Mouse (Mus musculus): Measurements from ENCODE around the gene Zfp91. TPM values are rescaled to one million over a fixed set of nuclear protein-coding genes. Genes with fewer than 3 reads are reported as not detected.
A peak's percentile ranks its signal among the peaks of the same experiment; 100 is the strongest.

Zfp91 gene
- polyA plus RNA-seq, 1 experiment from 2014 or later = 15.4 TPM

- Histone ChIP-seq H3K4me3 (replicated peaks) (no peak overlapping the region), H3K27ac (no peak overlapping the region), H3K27me3 (replicated peaks) (no peaks in the 10 kb centered on the region), H3K9ac (no peak overlapping the region), H3K4me1 (replicated peaks) (no peaks in the 10 kb centered on the region), H3K9me3 (no peaks in the 10 kb centered on the region), H3K36me3 (no peaks in the 10 kb centered on the region), H3K4me2 (replicated peaks) (no peak overlapping the region)
- peak; percentile 51; the same call in 1 of the 2 replicates for ATAC-seq
- 72% methylated on average over 1 of the region's 1 CpGs for WGBS
These were observed 8.3 kb upstream of the Zfp91 start for GRCm38 (mm10) chr19:12804237-12804636.

- H3K27ac ChIP-seq = no peak overlapping the region
- no peaks in the 10 kb centered on the region for H3K27me3 ChIP-seq (replicated peaks)
- no peak overlapping the region for H3K4me3 ChIP-seq (replicated peaks)
- no peak overlapping the region for H3K4me2 ChIP-seq (replicated peaks)
- no peak overlapping the region for H3K9ac ChIP-seq
- H3K36me3 ChIP-seq = no peaks in the 10 kb centered on the region
- no peaks in the 10 kb centered on the region for H3K9me3 ChIP-seq
- 79% methylated on average over 3 of the region's 3 CpGs for WGBS
- no peaks in the 10 kb centered on the region for H3K4me1 ChIP-seq (replicated peaks)
- ATAC-seq = no peak
These were observed 6.9 kb upstream of the Zfp91 start for GRCm38 (mm10) chr19:12802830-12803229.

- H3K4me2 ChIP-seq (replicated peaks) = no peak overlapping the region
- 64% methylated on average over 3 of the region's 3 CpGs for WGBS
- H3K4me1 ChIP-seq (replicated peaks) = no peaks in the 10 kb centered on the region
- H3K4me3 ChIP-seq (replicated peaks) = no peak overlapping the region
- H3K27me3 ChIP-seq (replicated peaks) = no peaks in the 10 kb centered on the region
- no peak overlapping the region for H3K9ac ChIP-seq
- H3K36me3 ChIP-seq = no peaks in the 10 kb centered on the region
- no peak overlapping the region for H3K27ac ChIP-seq
- no peaks in the 10 kb centered on the region for H3K9me3 ChIP-seq
- no peak for ATAC-seq
These were observed 5.1 kb upstream of the Zfp91 start for GRCm38 (mm10) chr19:12801046-12801445.

DNA sequence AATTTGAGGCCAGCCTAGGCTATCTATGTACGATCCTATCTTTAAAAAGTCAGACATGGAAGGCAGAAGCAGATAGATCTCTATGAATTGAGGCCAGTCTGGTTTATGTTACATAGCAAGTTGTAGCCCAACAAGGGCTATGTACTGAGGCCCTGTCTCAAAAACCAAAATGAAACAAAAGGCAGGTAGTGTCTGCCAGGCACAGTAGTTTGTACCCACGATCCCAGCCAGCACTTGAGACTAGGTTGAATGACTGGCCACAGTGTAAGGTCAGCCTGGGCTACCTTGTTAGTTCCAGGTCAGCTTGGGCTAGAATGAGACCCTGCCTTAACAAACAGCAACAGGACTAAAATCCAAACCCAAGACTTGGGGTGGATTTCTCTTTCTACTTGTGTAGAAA lies 4.7 kb upstream of the Zfp91 start:
- Histone ChIP-seq H3K4me1 (replicated peaks) (no peaks in the 10 kb centered on the region), H3K4me2 (replicated peaks) (no peak overlapping the region), H3K9ac (no peak overlapping the region), H3K4me3 (replicated peaks) (no peak overlapping the region), H3K9me3 (no peaks in the 10 kb centered on the region), H3K36me3 (no peaks in the 10 kb centered on the region), H3K27ac (no peak overlapping the region), H3K27me3 (replicated peaks) (no peaks in the 10 kb centered on the region)
- 69% methylated on average over 2 of the region's 2 CpGs for WGBS
- no peak for ATAC-seq

- H3K4me2 ChIP-seq (replicated peaks) = no peak overlapping the region
- no peaks in the 10 kb centered on the region for H3K4me1 ChIP-seq (replicated peaks)
- H3K27ac ChIP-seq = no peak overlapping the region
- ATAC-seq = no peak
- H3K9me3 ChIP-seq = no peaks in the 10 kb centered on the region
- no peaks in the 10 kb centered on the region for H3K27me3 ChIP-seq (replicated peaks)
- no peak overlapping the region for H3K4me3 ChIP-seq (replicated peaks)
- no peak overlapping the region for H3K9ac ChIP-seq
- WGBS = 84% methylated on average over 3 of the region's 3 CpGs
- no peaks in the 10 kb centered on the region for H3K36me3 ChIP-seq
These were observed 3.2 kb upstream of the Zfp91 start for GRCm38 (mm10) chr19:12799081-12799480.

DNA sequence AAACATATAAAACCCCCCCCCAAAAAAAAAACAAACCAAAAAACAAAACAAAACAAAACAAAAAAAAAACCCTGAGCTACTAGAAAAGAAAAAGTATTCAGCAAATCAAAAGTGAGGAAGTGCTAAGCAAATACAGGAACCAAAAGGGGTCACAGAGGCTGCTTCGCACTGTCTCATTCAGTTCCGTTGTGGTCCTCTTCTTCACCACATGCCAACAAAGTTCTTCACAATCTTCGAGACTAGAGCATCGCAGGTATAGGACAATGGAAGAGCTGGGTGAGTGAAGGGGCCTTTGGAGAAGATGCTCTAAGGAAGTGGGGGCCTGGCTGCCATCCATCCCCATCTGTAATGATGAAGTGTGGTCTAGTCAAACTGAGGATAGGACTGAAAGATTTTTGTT lies 2.5 kb upstream of the Zfp91 start:
- WGBS = 68% methylated on average over 4 of the region's 4 CpGs
- no peaks in the 10 kb centered on the region for H3K36me3 ChIP-seq
- no peak overlapping the region for H3K9ac ChIP-seq
- H3K4me3 ChIP-seq (replicated peaks) = no peak overlapping the region
- H3K4me1 ChIP-seq (replicated peaks) = no peaks in the 10 kb centered on the region
- ATAC-seq = no peak
- no peaks in the 10 kb centered on the region for H3K9me3 ChIP-seq
- no peaks in the 10 kb centered on the region for H3K27me3 ChIP-seq (replicated peaks)
- H3K27ac ChIP-seq = no peak overlapping the region
- H3K4me2 ChIP-seq (replicated peaks) = no peak overlapping the region

- H3K9me3 ChIP-seq = no peaks in the 10 kb centered on the region
- ATAC-seq = no peak
These were observed 1.1 kb upstream of the Zfp91 start for GRCm38 (mm10) chr19:12797071-12797470.

DNA sequence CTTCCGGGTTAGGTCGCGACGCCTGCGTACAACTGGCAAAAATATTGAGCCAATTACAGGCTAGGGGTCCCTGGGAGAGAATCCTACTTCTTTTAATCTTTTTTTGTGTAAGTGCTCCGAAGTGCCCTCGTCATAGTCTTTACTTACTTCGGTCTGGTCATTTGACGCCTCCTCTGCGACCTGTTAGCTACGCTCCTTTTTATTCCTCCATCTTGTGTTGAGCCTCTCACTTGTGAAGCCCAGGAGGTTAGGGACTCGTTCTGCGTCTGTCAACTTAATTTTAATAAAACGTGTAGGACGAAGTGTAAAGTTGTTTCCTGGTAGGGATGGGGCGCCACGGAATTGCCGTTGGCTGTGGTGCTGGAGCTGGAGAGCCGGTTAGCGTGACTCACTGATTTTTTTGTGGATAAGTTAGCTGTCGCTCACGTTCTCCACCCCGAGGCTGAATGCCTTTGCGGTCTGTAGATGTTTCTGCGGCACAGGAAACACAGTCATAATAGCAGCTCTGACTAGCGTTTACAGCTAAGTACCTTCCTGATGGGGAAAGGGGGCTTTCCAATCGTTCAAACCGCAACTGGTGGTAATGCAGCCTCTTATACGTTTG lies 504 bp upstream of the Zfp91 start:
- Histone ChIP-seq H3K36me3 (no peaks in the 10 kb centered on the region), H3K4me2 (replicated peaks) (peak overlapping the region; percentile 64), H3K4me3 (replicated peaks) (peak overlapping the region; percentile 95), H3K27ac (peak overlapping the region; percentile 99), H3K9ac (peak overlapping the region; percentile 51), H3K4me1 (replicated peaks) (0 out of 2 replicates have a peak, but pooled peaks cover 3% of the 10 kb centered on the region), H3K27me3 (replicated peaks) (no peaks in the 10 kb centered on the region), H3K9me3 (no peaks in the 10 kb centered on the region)
- ATAC-seq = peak; percentile 32
- WGBS = under 1% methylated on average over 29 of the region's 29 CpGs

More at GRCm38 (mm10) chr19:12797071-12797470, 1.1 kb upstream of the Zfp91 start:
- Histone ChIP-seq H3K4me3 (replicated peaks) (peak overlapping the region; percentile 95), H3K36me3 (no peaks in the 10 kb centered on the region), H3K9ac (peak overlapping the region; percentile 51; the same call in 1 of the 2 replicates), H3K4me1 (replicated peaks) (no peaks in the 10 kb centered on the region), H3K27me3 (replicated peaks) (no peaks in the 10 kb centered on the region), H3K27ac (peak overlapping the region; percentile 99), H3K4me2 (replicated peaks) (peak overlapping the region; percentile 64)
- 1% methylated on average over 7 of the region's 7 CpGs for WGBS

DNA sequence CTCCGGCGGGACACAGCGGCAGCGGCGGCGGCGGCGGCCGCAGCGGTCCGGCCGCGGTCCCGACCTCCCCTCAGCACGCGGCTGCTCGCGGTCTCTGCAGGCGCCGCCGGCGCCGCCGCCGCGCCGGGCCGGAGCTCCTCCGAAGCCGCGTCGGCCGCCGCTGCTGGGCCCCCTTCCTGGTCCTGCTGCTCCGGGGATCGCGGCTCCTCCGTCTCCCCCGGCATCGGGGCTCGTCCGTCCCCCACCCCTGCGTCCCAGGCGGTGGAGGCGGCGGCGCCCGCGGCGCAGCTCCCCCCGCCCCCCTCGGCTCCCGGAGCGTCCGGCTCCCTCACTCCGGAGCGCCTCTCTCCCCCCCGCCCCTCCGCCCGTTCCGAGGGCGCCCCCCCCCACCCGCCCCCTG lies 816 bp downstream of the Zfp91 start:
- Histone ChIP-seq H3K4me1 (replicated peaks) (0 out of 2 replicates have a peak, but pooled peaks cover 3% of the 10 kb centered on the region), H3K9ac (peak overlapping the region; percentile 96), H3K4me3 (replicated peaks) (peak overlapping the region; percentile 95), H3K36me3 (no peaks in the 10 kb centered on the region), H3K9me3 (no peaks in the 10 kb centered on the region), H3K27me3 (replicated peaks) (no peaks in the 10 kb centered on the region), H3K27ac (peak overlapping the region; percentile 99), H3K4me2 (replicated peaks) (peak overlapping the region; percentile 53; the same call in 1 of the 2 replicates)
- WGBS = 1% methylated on average over 33 of the region's 63 CpGs
- ATAC-seq = peak; percentile 50

GRCm38 (mm10) chr19:12794056-12795044 lies 1.6 kb downstream of the Zfp91 start:
- peak overlapping the region; percentile 95 for H3K4me3 ChIP-seq (replicated peaks)
- H3K36me3 ChIP-seq = no peaks in the 10 kb centered on the region
- no peaks in the 10 kb centered on the region for H3K9me3 ChIP-seq
- peak overlapping the region; percentile 54 for H3K4me2 ChIP-seq (replicated peaks)
- under 1% methylated on average over 39 of the region's 39 CpGs for WGBS
- H3K4me1 ChIP-seq (replicated peaks) = 0 out of 2 replicates have a peak, but pooled peaks cover 3% of the 10 kb centered on the region
- peak; percentile 57 for ATAC-seq
- peak overlapping the region; percentile 99 for H3K27ac ChIP-seq
- no peaks in the 10 kb centered on the region for H3K27me3 ChIP-seq (replicated peaks)
- H3K9ac ChIP-seq = peak overlapping the region; percentile 96

GRCm38 (mm10) chr19:12792374-12792773 lies 3.6 kb downstream of the Zfp91 start:
- no peaks in the 10 kb centered on the region for H3K9me3 ChIP-seq
- ATAC-seq = no peak
- no peak overlapping the region for H3K4me2 ChIP-seq (replicated peaks)
- no peaks in the 10 kb centered on the region for H3K27me3 ChIP-seq (replicated peaks)
- no peak overlapping the region for H3K4me3 ChIP-seq (replicated peaks)
- no peak overlapping the region for H3K9ac ChIP-seq
- no peaks in the 10 kb centered on the region for H3K36me3 ChIP-seq
- H3K27ac ChIP-seq = no peak overlapping the region
- 0 out of 2 replicates have a peak, but pooled peaks cover 3% of the 10 kb centered on the region for H3K4me1 ChIP-seq (replicated peaks)

GRCm38 (mm10) chr19:12787721-12788120 lies 8.2 kb downstream of the Zfp91 start:
- ATAC-seq = no peak
- no peak overlapping the region for H3K4me2 ChIP-seq (replicated peaks)
- no peaks in the 10 kb centered on the region for H3K9me3 ChIP-seq
- no peak overlapping the region for H3K4me3 ChIP-seq (replicated peaks)
- H3K4me1 ChIP-seq (replicated peaks) = 0 out of 2 replicates have a peak, but pooled peaks cover 3% of the 10 kb centered on the region
- H3K36me3 ChIP-seq = no peaks in the 10 kb centered on the region
- WGBS = 75% methylated on average over 4 of the region's 4 CpGs
- no peak overlapping the region for H3K9ac ChIP-seq
- no peaks in the 10 kb centered on the region for H3K27me3 ChIP-seq (replicated peaks)
- no peak overlapping the region for H3K27ac ChIP-seq
